Mouse (Mus musculus) ES-E14 (cell line): Measurements from ENCODE around the gene Cela3b. TPM values are rescaled to one million over a fixed set of nuclear protein-coding genes. Genes with fewer than 3 reads are reported as not detected.
A peak's percentile ranks its signal among the peaks of the same experiment; 100 is the strongest.

ENCODE experiments used
- DNase-seq: peaks from one replicate; pipeline ENCODE4 v3.0.0-alpha.2; 2013; ENCODE audit warnings: low read depth, low spot score
- H3K27ac ChIP-seq: 2 replicates; pipeline ENCODE4 v1.5.1; 2012; ENCODE audit warnings: low read depth, mild to moderate bottlenecking, low read length, moderate library complexity, mixed read lengths; ENCODE audit not compliant: poor library complexity, insufficient read depth, severe bottlenecking
- H3K36me3 ChIP-seq: 2 replicates; pipeline ENCODE4 v1.6.1; 2012; ENCODE audit warnings: mild to moderate bottlenecking, low read length, moderate library complexity, mixed read lengths; ENCODE audit not compliant: control insufficient read depth, poor library complexity, insufficient read depth, severe bottlenecking
- H3K4me1 ChIP-seq, 2 experiments: fragments of 150-350 bp in 1 of 2; sonication (generic) in 1 of 2; 2 replicates each; pipeline ENCODE4 v1.6.1; 2012; ENCODE audit warnings: low read length in 2 of 2, mild to moderate bottlenecking in 1 of 2, mixed read lengths in 1 of 2; ENCODE audit not compliant: control insufficient read depth in 2 of 2, insufficient read depth in 2 of 2, poor library complexity in 1 of 2
- H3K4me3 ChIP-seq, 2 experiments: fragments of 150-350 bp in 1 of 2; sonication (generic) in 1 of 2; 2 replicates each; pipeline ENCODE4 v1.5.1; 2012; ENCODE audit warnings: low read length in 2 of 2, low read depth in 1 of 2, mild to moderate bottlenecking in 1 of 2, mixed read lengths in 1 of 2; ENCODE audit not compliant: insufficient read depth in 1 of 2, poor library complexity in 1 of 2, severe bottlenecking in 1 of 2
- H3K9ac ChIP-seq: 2 replicates; pipeline ENCODE4 v1.6.1; 2012; ENCODE audit warnings: low read depth, mild to moderate bottlenecking, low read length, mixed read lengths; ENCODE audit not compliant: poor library complexity, insufficient read depth, severe bottlenecking
- H3K9me3 ChIP-seq: fragments of 150-350 bp; sonication (generic); 2 replicates; pipeline ENCODE4 v1.6.1; 2012; ENCODE audit warnings: low read depth, mild to moderate bottlenecking, low read length; ENCODE audit not compliant: control insufficient read depth, insufficient read depth
- CHD2 ChIP-seq: IDR thresholded peaks from 2 replicates; pipeline ENCODE4 v1.6.1; 2014; ENCODE audit warnings: mild to moderate bottlenecking, low read depth, low read length, inconsistent platforms
- HCFC1 ChIP-seq: IDR thresholded peaks from 2 replicates; pipeline ENCODE4 v1.6.1; 2012; ENCODE audit warnings: low read length, inconsistent platforms, borderline replicate concordance; ENCODE audit not compliant: insufficient read depth
- MAFK ChIP-seq: IDR thresholded peaks from 2 replicates; pipeline ENCODE4 v1.6.1; 2014; ENCODE audit warnings: mild to moderate bottlenecking, low read depth, low read length, inconsistent platforms; ENCODE audit not compliant: insufficient read depth
- ZC3H11A ChIP-seq: IDR thresholded peaks from 2 replicates; pipeline ENCODE4 v1.6.1; 2012; ENCODE audit warnings: low read depth, mild to moderate bottlenecking, inconsistent platforms, low read length, borderline replicate concordance
- ZNF384 ChIP-seq: IDR thresholded peaks from 2 replicates; pipeline ENCODE4 v1.6.1; 2012; ENCODE audit warnings: low read depth, low read length, inconsistent platforms
- in situ Hi-C, 2 experiments: fragments of 600-800 bp; cut with MboI; formaldehyde crosslinking; loops; one replicate each; pipeline ENCODE4 v1.15.1; 2025; ENCODE audit warnings: low sequenced_read_pairs in 2 of 2, inconsistent platforms in 1 of 2; ENCODE audit not compliant: unreplicated experiment in 2 of 2
- total RNA-seq: library from RNA; depleted of rRNA; stranded (reverse); fragments of 300-350 nt; gene quantifications from 2 replicates; pipeline ENCODE4 v1.2.3, GENCODE M21; 2012

Gene Cela3b
- total RNA-seq, 1 experiment = not detected

DNA sequence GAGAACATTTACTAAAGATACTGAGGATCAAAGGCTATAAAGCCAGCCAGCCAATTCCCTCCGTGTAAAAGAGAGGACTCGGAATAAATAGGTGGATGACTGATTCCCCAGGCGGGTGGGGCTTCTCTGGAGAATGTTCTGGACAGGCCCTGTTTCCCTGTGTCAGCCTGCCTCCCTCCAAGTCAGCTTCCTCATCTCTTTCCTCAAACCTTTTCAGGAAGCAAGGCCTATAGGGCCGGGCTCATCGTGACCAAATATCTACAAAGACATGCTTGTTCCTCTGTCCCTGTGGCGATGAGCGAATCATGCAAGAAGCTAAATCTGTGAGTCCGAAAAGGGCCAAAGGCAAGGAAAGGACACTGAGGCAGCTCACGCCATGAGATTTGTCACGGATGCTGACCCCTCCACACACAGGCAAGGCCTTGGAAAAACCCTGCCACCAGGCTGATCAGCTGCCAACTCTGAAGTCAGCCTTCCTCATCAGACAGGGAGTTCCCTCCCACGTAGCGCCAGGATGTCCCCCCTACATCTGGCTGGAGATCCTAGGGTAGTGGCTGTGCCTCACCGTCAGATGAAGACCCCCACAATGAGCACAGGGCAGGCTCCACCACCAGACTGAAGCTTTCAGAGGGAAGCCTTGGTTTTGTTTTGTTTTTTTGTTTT is 34.9 kb upstream of the Cela3b start:
- H3K27ac ChIP-seq = no peak overlapping the region
- TF ChIP-seq ZNF384 = no peak
- no peak for TF ChIP-seq MAFK
- no peak for TF ChIP-seq CHD2
- no peak for TF ChIP-seq ZC3H11A
- TF ChIP-seq HCFC1 = no peak
- no peaks in the 10 kb centered on the region for H3K9me3 ChIP-seq
- H3K4me3 ChIP-seq = no peak overlapping the region
- peaks cover 12 to 35% of the 10 kb centered on the region in 2 experiments for H3K4me1 ChIP-seq
- no peak for DNase-seq
- no peak overlapping the region; the same call in 1 of the 2 replicates for H3K9ac ChIP-seq
- H3K36me3 ChIP-seq = no peaks in the 10 kb centered on the region
- in situ Hi-C loops = no loop called here

DNA sequence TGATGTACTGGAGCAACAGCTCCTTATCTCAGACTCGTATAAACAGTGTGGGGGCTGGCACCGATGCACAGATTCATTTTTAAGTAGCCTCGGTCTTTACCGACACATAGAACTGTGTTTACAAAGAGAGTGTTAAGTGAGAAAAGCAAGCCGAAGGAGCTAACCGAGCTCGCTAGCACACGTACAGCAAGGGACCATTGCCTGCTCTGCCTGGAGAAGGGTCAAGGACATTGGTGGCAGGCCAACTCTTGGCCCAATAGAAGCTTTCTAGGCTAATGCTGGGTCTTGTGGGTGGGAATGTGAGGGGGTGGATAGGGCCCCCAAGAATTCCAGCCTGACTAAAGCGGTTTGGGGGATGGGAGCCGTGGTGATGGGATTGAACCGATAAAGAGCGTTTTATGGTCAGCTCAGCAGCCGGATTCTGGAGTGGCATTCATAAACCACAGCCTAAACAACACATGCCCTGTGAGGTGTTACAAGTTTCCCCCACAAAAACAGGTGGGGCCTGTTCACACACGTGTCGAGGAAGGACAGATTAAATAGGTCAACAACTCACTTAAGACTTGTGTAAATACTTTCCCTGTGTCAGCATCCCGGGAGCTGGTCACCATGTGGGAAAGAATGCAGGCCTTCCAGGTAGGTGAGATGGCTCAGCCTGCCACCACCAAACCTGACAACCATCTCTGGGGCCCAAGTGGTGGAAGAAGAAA is 31.8 kb upstream of the Cela3b start:
- TF ChIP-seq HCFC1 = no peak
- TF ChIP-seq CHD2 = no peak
- no peak for TF ChIP-seq ZC3H11A
- TF ChIP-seq MAFK = no peak
- TF ChIP-seq ZNF384 = no peak
- Histone ChIP-seq H3K4me1 (peaks cover 12 to 35% of the 10 kb centered on the region in 2 experiments), H3K27ac (no peak overlapping the region), H3K9ac (no peak overlapping the region), H3K4me3 (no peak overlapping the region), H3K9me3 (no peaks in the 10 kb centered on the region), H3K36me3 (no peaks in the 10 kb centered on the region)
- no peak for DNase-seq
- in situ Hi-C loops = no loop called here

DNA sequence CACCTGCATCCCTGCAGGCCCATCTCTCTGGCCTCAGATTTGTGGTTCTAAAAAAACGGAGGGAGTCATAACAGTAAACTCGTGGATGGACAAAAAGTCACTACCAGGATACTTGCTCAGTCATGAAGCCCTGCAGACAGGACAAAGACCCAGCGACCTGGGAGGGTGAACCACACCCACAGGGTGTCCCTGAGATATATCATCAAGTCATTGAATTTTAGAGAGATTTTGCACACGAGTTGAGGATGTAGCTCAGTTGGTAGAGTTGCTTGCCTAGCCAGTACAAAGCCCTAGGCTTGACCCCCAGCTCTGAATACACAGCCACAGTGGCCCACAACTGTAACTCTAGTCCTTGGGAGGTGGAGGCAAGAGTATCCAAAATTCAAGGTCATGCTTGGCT is 30.9 kb upstream of the Cela3b start:
- TF ChIP-seq MAFK (no peak), ZNF384 (no peak), ZC3H11A (no peak), HCFC1 (no peak), CHD2 (no peak)
- no peak for DNase-seq
- peaks cover 12 to 35% of the 10 kb centered on the region in 2 experiments for H3K4me1 ChIP-seq
- H3K9me3 ChIP-seq = no peaks in the 10 kb centered on the region
- peak overlapping the region; percentile 13; the same call in 1 of the 2 replicates for H3K9ac ChIP-seq
- H3K27ac ChIP-seq = peak overlapping the region; percentile 81
- no peak overlapping the region for H3K4me3 ChIP-seq
- H3K36me3 ChIP-seq = no peaks in the 10 kb centered on the region
- in situ Hi-C loops = no loop called here

DNA sequence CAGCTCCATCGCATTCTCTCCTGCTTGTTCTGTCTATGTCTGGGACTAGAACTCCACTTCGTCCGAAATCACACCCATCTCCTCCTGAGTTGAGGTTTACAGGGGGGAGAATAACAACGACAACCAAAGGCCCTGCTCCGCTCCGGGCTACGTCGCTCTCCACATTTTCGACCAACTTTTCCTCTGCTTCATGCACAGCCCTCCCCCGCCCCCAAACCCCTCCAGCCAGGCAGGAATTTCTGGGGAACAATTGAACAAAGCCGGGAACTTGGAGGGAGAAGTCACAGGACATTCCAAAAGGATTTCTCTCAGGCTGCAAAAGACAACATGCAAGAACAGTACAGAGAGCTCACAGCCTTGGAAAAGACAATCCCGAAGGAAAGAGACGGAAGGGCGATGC is 30.3 kb upstream of the Cela3b start:
- in situ Hi-C loops = no loop called here

More for the DNA sequence above, 30.3 kb upstream of the Cela3b start:
- TF ChIP-seq ZC3H11A = no peak
- no peak for TF ChIP-seq ZNF384
- TF ChIP-seq HCFC1 = no peak
- TF ChIP-seq CHD2 = no peak
- no peak for TF ChIP-seq MAFK
- no peak overlapping the region for H3K4me3 ChIP-seq
- no peaks in the 10 kb centered on the region for H3K36me3 ChIP-seq
- no peak for DNase-seq
- peak overlapping the region; percentile 81 for H3K27ac ChIP-seq
- no peaks in the 10 kb centered on the region for H3K9me3 ChIP-seq
- peaks cover 12 to 35% of the 10 kb centered on the region in 2 experiments for H3K4me1 ChIP-seq
- H3K9ac ChIP-seq = peak overlapping the region; percentile 42
